Mouse (Mus musculus) right cerebral cortex, postnatal 4 days (tissue): Measurements from ENCODE around the gene Top1.
A peak's percentile ranks its signal among the peaks of the same experiment; 100 is the strongest.
"Not testable (repeated sequence)": the region's sequence is repeated elsewhere in the genome, so short reads cannot be mapped to it uniquely, and the experiment has no call there.

Source experiments
- DNase-seq: peaks from one replicate; pipeline ENCODE4 v3.0.0-alpha.2; 2022

Top1 gene

GRCm38 (mm10) chr2:160639911-160640717 lies 5.6 kb upstream of the Top1 start:
- DNase-seq, result no peak

GRCm38 (mm10) chr2:160641176-160641575 lies 4.5 kb upstream of the Top1 start:
- no peak for DNase-seq

- DNase-seq, result peak; percentile 49
These were observed 606 bp downstream of the Top1 start for GRCm38 (mm10) chr2:160646144-160646844.

- no peak for DNase-seq
These were observed 1.1 kb downstream of the Top1 start for GRCm38 (mm10) chr2:160646845-160647178.

- no peak for DNase-seq
These were observed 2.4 kb downstream of the Top1 start for GRCm38 (mm10) chr2:160648097-160648496.

GRCm38 (mm10) chr2:160649072-160649471 lies 3.4 kb downstream of the Top1 start:
- DNase-seq, result no peak

- no peak for DNase-seq
These were observed 5.5 kb downstream of the Top1 start for GRCm38 (mm10) chr2:160651165-160651564.

GRCm38 (mm10) chr2:160653218-160653617 lies 7.5 kb downstream of the Top1 start:
- DNase-seq, result no peak

- DNase-seq, result no peak
These were observed 9.9 kb downstream of the Top1 start for GRCm38 (mm10) chr2:160655561-160655960.

- no peak for DNase-seq
These were observed 10.5 kb downstream of the Top1 start for GRCm38 (mm10) chr2:160656234-160656633.

- no peak for DNase-seq
These were observed 12.2 kb downstream of the Top1 start for GRCm38 (mm10) chr2:160657801-160658442.

- no peak for DNase-seq
These were observed 13.1 kb downstream of the Top1 start for GRCm38 (mm10) chr2:160658811-160659210.

GRCm38 (mm10) chr2:160664421-160664820 lies 18.7 kb downstream of the Top1 start:
- DNase-seq, result no peak

- not testable (repeated sequence) for DNase-seq
These were observed 19.3 kb downstream of the Top1 start for GRCm38 (mm10) chr2:160664986-160665385.

GRCm38 (mm10) chr2:160667259-160667658 lies 21.6 kb downstream of the Top1 start:
- DNase-seq, result no peak

GRCm38 (mm10) chr2:160700271-160700670 lies 54.6 kb downstream of the Top1 start:
- no peak for DNase-seq

- DNase-seq, result no peak
These were observed 55.9 kb downstream of the Top1 start for GRCm38 (mm10) chr2:160701603-160702002.

GRCm38 (mm10) chr2:160702824-160703223 lies 57.1 kb downstream of the Top1 start:
- no peak for DNase-seq

- DNase-seq, result no peak
These were observed 62.0 kb downstream of the Top1 start for GRCm38 (mm10) chr2:160707673-160708072.

- no peak for DNase-seq
These were observed 69.9 kb downstream of the Top1 start for GRCm38 (mm10) chr2:160715463-160716030.

- DNase-seq, result peak; percentile 54
These were observed 71.6 kb downstream of the Top1 start for GRCm38 (mm10) chr2:160717269-160717668.

GRCm38 (mm10) chr2:160718811-160719210 lies 73.1 kb downstream of the Top1 start:
- no peak for DNase-seq

GRCm38 (mm10) chr2:160722714-160723113 lies 77.0 kb downstream of the Top1 start:
- no peak for DNase-seq
